Mouse (Mus musculus): ENCODE data around the gene Il31.

- TF ChIP-seq CTCF (IDR thresholded peaks at IDR 0.05; ENCODE audit: borderline replicate concordance, control insufficient read depth, extremely low read depth, insufficient read depth, low read length, poor library complexity) (no peak), POLR2A (IDR thresholded peaks at IDR 0.05; ENCODE audit: control insufficient read depth, extremely low read depth, insufficient read depth, low read length, poor library complexity) (no peak)
Measured at GRCm38 (mm10) chr5:123439312-123439711, 50.0 kb downstream of the Il31 start.
